Mouse (Mus musculus) liver, embryonic 16.5 days (tissue): Measurements from ENCODE around the gene Med17. TPM values are rescaled to one million over a fixed set of nuclear protein-coding genes. Genes with fewer than 3 reads are reported as not detected.

Experiments used
- ATAC-seq: fragments of 200-750 bp; cut with Nextera tagmentation; 2 replicates; pipeline ENCODE4 v1.8.0; 2017; ENCODE audit warnings: low read depth, mild to moderate bottlenecking, moderate number of reproducible peaks, moderate library complexity
- H3K27ac ChIP-seq: fragments of 300-500 bp; sonication (generic); 2 replicates; pipeline ENCODE4 v1.5.1; 2014; ENCODE audit warnings: mild to moderate bottlenecking, low read length
- H3K27me3 ChIP-seq: fragments of 300-500 bp; sonication (generic); 2 replicates; pipeline ENCODE4 v1.6.1; 2014; ENCODE audit warnings: low read depth, low read length, mixed read lengths; ENCODE audit not compliant: control insufficient read depth, insufficient read depth
- H3K36me3 ChIP-seq: fragments of 300-500 bp; sonication (generic); 2 replicates; pipeline ENCODE4 v1.6.1; 2014; ENCODE audit warnings: mild to moderate bottlenecking; ENCODE audit not compliant: control insufficient read depth, insufficient read depth
- H3K4me1 ChIP-seq: fragments of 300-500 bp; sonication (generic); 2 replicates; pipeline ENCODE4 v1.6.1; 2014; ENCODE audit warnings: low read depth, low read length, mixed read lengths; ENCODE audit not compliant: control insufficient read depth
- H3K4me2 ChIP-seq: fragments of 300-500 bp; sonication (generic); 2 replicates; pipeline ENCODE4 v1.6.1; 2014; ENCODE audit warnings: low read depth, low read length, mixed read lengths
- H3K4me3 ChIP-seq: fragments of 300-500 bp; sonication (generic); 2 replicates; pipeline ENCODE4 v1.5.1; 2014; ENCODE audit warnings: low read depth, mild to moderate bottlenecking, low read length
- H3K9ac ChIP-seq: fragments of 300-500 bp; sonication (generic); 2 replicates; pipeline ENCODE4 v1.6.1; 2014; ENCODE audit warnings: low read depth, low read length
- H3K9me3 ChIP-seq: fragments of 300-500 bp; sonication (generic); replicated peaks from 2 replicates; pipeline ENCODE4 v1.6.1; 2016; ENCODE audit warnings: low read length; ENCODE audit not compliant: control insufficient read depth
- WGBS: fragments of 180-500 bp; shearing (Covaris S2); extraction: QIAGEN DNeasy Blood & Tissue Kit; methylation state at CpG from one replicate; pipeline ENCODE4 v1.1.7; 2014; ENCODE audit not compliant: insufficient replicate concordance; 5-methylcytosine and 5-hydroxymethylcytosine counted together
- polyA plus RNA-seq: library from polyadenylated mRNA; unstranded; fragments of >200 nt; fragmentation: Nextera tagmentation; extraction: Ambion mirVana; gene quantifications from 2 replicates; pipeline ENCODE4 v1.2.1, GENCODE M21; 2015

Gene Med17
- polyA plus RNA-seq, 1 experiment from 2014 or later, result 13.4 TPM

- peak overlapping the region; percentile 72 for H3K4me2 ChIP-seq
Observed at GRCm38 (mm10) chr9:15278343-15278742, 1.4 kb downstream of the Med17 start.

GRCm38 (mm10) chr9:15276855-15277254 lies 2.9 kb downstream of the Med17 start:
- Histone ChIP-seq H3K27me3 (no peaks in the 10 kb centered on the region), H3K9ac (no peak overlapping the region), H3K4me2 (no peak overlapping the region), H3K27ac (no peak overlapping the region), H3K9me3 (no peaks in the 10 kb centered on the region), H3K36me3 (peaks cover 41% of the 10 kb centered on the region), H3K4me1 (peaks cover 16% of the 10 kb centered on the region), H3K4me3 (no peak overlapping the region)
- 83% methylated on average over 4 of the region's 4 CpGs for WGBS
- ATAC-seq, result no peak

More at GRCm38 (mm10) chr9:15278343-15278742, 1.4 kb downstream of the Med17 start:
- 66% methylated on average over 3 of the region's 3 CpGs for WGBS
- H3K9ac ChIP-seq, result 0 out of 2 replicates have a peak overlapping the region, but pooled peaks have one; percentile 18
- peaks cover 28% of the 10 kb centered on the region for H3K36me3 ChIP-seq
- no peaks in the 10 kb centered on the region for H3K9me3 ChIP-seq
- no peak overlapping the region for H3K27ac ChIP-seq
- no peaks in the 10 kb centered on the region for H3K27me3 ChIP-seq
- H3K4me3 ChIP-seq, result no peak overlapping the region
- H3K4me1 ChIP-seq, result peaks cover 16% of the 10 kb centered on the region
- no peak for ATAC-seq

GRCm38 (mm10) chr9:15273981-15274380 lies 5.8 kb downstream of the Med17 start:
- 74% methylated on average over 2 of the region's 2 CpGs for WGBS
- Histone ChIP-seq H3K27me3 (no peaks in the 10 kb centered on the region), H3K36me3 (peaks cover 52% of the 10 kb centered on the region), H3K9ac (no peak overlapping the region), H3K9me3 (no peaks in the 10 kb centered on the region), H3K4me2 (no peak overlapping the region), H3K4me3 (no peak overlapping the region), H3K27ac (no peak overlapping the region), H3K4me1 (peaks cover 7% of the 10 kb centered on the region)
- ATAC-seq, result no peak

GRCm38 (mm10) chr9:15263487-15263886 lies 16.2 kb downstream of the Med17 start:
- ATAC-seq, result no peak
- Histone ChIP-seq H3K4me3 (no peak overlapping the region), H3K9me3 (no peaks in the 10 kb centered on the region), H3K36me3 (peaks cover 50% of the 10 kb centered on the region), H3K27me3 (no peaks in the 10 kb centered on the region), H3K9ac (no peak overlapping the region), H3K4me2 (no peak overlapping the region), H3K27ac (no peak overlapping the region), H3K4me1 (no peaks in the 10 kb centered on the region)
- 81% methylated on average over 10 of the region's 10 CpGs for WGBS

GRCm38 (mm10) chr9:15261980-15262379 lies 17.8 kb downstream of the Med17 start:
- no peak overlapping the region for H3K4me2 ChIP-seq
- H3K27me3 ChIP-seq, result no peaks in the 10 kb centered on the region
- H3K9ac ChIP-seq, result no peak overlapping the region
- WGBS, result 76% methylated on average over 8 of the region's 8 CpGs
- H3K4me3 ChIP-seq, result no peak overlapping the region
- no peak overlapping the region for H3K27ac ChIP-seq
- no peak for ATAC-seq
- no peaks in the 10 kb centered on the region for H3K4me1 ChIP-seq
- no peaks in the 10 kb centered on the region for H3K9me3 ChIP-seq
- peaks cover 40% of the 10 kb centered on the region for H3K36me3 ChIP-seq

GRCm38 (mm10) chr9:15256214-15256613 lies 23.5 kb downstream of the Med17 start:
- Histone ChIP-seq H3K36me3 (peaks cover 7% of the 10 kb centered on the region), H3K4me3 (no peak overlapping the region), H3K27ac (no peak overlapping the region), H3K9me3 (no peaks in the 10 kb centered on the region), H3K4me1 (no peaks in the 10 kb centered on the region), H3K9ac (no peak overlapping the region), H3K4me2 (no peak overlapping the region), H3K27me3 (no peaks in the 10 kb centered on the region)
- no peak for ATAC-seq
- 59% methylated on average over 3 of the region's 3 CpGs for WGBS

- no peaks in the 10 kb centered on the region for H3K27me3 ChIP-seq
- H3K9ac ChIP-seq, result no peak overlapping the region
- no peak overlapping the region for H3K4me2 ChIP-seq
- no peaks in the 10 kb centered on the region for H3K9me3 ChIP-seq
- H3K36me3 ChIP-seq, result no peaks in the 10 kb centered on the region
- H3K27ac ChIP-seq, result no peak overlapping the region
- WGBS, result 63% methylated on average over 7 of the region's 7 CpGs
- no peaks in the 10 kb centered on the region for H3K4me1 ChIP-seq
- no peak overlapping the region for H3K4me3 ChIP-seq
- no peak for ATAC-seq
Observed at GRCm38 (mm10) chr9:15254501-15254900, 25.2 kb downstream of the Med17 start.

GRCm38 (mm10) chr9:15252196-15252595 lies 27.5 kb downstream of the Med17 start:
- no peak overlapping the region for H3K4me3 ChIP-seq
- no peak overlapping the region for H3K27ac ChIP-seq
- H3K27me3 ChIP-seq, result no peaks in the 10 kb centered on the region
- WGBS, result 68% methylated on average over 7 of the region's 7 CpGs
- H3K9me3 ChIP-seq, result no peaks in the 10 kb centered on the region
- H3K4me2 ChIP-seq, result no peak overlapping the region
- H3K36me3 ChIP-seq, result no peaks in the 10 kb centered on the region
- ATAC-seq, result no peak
- no peak overlapping the region for H3K9ac ChIP-seq
- H3K4me1 ChIP-seq, result no peaks in the 10 kb centered on the region

- Histone ChIP-seq H3K27ac (no peak overlapping the region), H3K4me2 (no peak overlapping the region), H3K9ac (no peak overlapping the region), H3K4me1 (no peaks in the 10 kb centered on the region), H3K27me3 (no peaks in the 10 kb centered on the region), H3K4me3 (no peak overlapping the region), H3K36me3 (no peaks in the 10 kb centered on the region), H3K9me3 (no peaks in the 10 kb centered on the region)
- no peak for ATAC-seq
- 29% methylated on average over 7 of the region's 7 CpGs for WGBS
Observed at GRCm38 (mm10) chr9:15250376-15250775, 29.4 kb downstream of the Med17 start.
